Mouse (Mus musculus) hindbrain, embryonic 16.5 days (tissue): ENCODE measurements at regions not wholly inside any gene's neighbourhood (a gene's known extent, or its start where the extent isn't known, plus 50 kb on each side); places are given as distances from the start of the nearest gene placed in this dataset.

Experiments used
- ATAC-seq: fragments of 200-750 bp; cut with Nextera tagmentation; 2 replicates; pipeline ENCODE4 v1.8.0; 2017; ENCODE audit warnings: moderate TSS enrichment, moderate library complexity
- H3K27ac ChIP-seq: fragments of 300-500 bp; sonication (generic); 2 replicates; pipeline ENCODE4 v1.5.1; 2014; ENCODE audit warnings: low read depth, mild to moderate bottlenecking, control low read depth, low read length, moderate library complexity
- H3K27me3 ChIP-seq: fragments of 300-500 bp; sonication (generic); replicated peaks from 2 replicates; pipeline ENCODE4 v1.6.1; 2014; ENCODE audit warnings: low read length; ENCODE audit not compliant: control insufficient read depth, insufficient read depth
- H3K36me3 ChIP-seq: fragments of 300-500 bp; sonication (generic); 2 replicates; pipeline ENCODE4 v1.6.1; 2014; ENCODE audit warnings: mild to moderate bottlenecking, low read length, moderate library complexity, mixed read lengths; ENCODE audit not compliant: control insufficient read depth, insufficient read depth
- H3K4me1 ChIP-seq: fragments of 300-500 bp; sonication (generic); 2 replicates; pipeline ENCODE4 v1.6.1; 2014; ENCODE audit warnings: low read depth, low read length; ENCODE audit not compliant: control insufficient read depth, insufficient read depth
- H3K4me2 ChIP-seq: fragments of 300-500 bp; sonication (generic); 2 replicates; pipeline ENCODE4 v1.6.1; 2014; ENCODE audit warnings: mild to moderate bottlenecking, low read length, control low read depth, moderate library complexity
- H3K4me3 ChIP-seq: fragments of 300-500 bp; sonication (generic); 2 replicates; pipeline ENCODE4 v1.5.1; 2014; ENCODE audit warnings: mild to moderate bottlenecking, low read length, control low read depth, moderate library complexity
- H3K9ac ChIP-seq: fragments of 300-500 bp; sonication (generic); 2 replicates; pipeline ENCODE4 v1.6.1; 2014; ENCODE audit warnings: low read depth, mild to moderate bottlenecking, control low read depth, low read length, moderate library complexity
- H3K9me3 ChIP-seq: fragments of 300-500 bp; sonication (generic); 2 replicates; pipeline ENCODE4 v1.6.1; 2014; ENCODE audit warnings: mild to moderate bottlenecking, low read length, moderate library complexity; ENCODE audit not compliant: control insufficient read depth
- WGBS: fragments of 180-500 bp; shearing (Covaris S2); extraction: QIAGEN DNeasy Blood & Tissue Kit; methylation state at CpG from one replicate; pipeline ENCODE4 v1.1.7; 2014; 5-methylcytosine and 5-hydroxymethylcytosine counted together

DNA sequence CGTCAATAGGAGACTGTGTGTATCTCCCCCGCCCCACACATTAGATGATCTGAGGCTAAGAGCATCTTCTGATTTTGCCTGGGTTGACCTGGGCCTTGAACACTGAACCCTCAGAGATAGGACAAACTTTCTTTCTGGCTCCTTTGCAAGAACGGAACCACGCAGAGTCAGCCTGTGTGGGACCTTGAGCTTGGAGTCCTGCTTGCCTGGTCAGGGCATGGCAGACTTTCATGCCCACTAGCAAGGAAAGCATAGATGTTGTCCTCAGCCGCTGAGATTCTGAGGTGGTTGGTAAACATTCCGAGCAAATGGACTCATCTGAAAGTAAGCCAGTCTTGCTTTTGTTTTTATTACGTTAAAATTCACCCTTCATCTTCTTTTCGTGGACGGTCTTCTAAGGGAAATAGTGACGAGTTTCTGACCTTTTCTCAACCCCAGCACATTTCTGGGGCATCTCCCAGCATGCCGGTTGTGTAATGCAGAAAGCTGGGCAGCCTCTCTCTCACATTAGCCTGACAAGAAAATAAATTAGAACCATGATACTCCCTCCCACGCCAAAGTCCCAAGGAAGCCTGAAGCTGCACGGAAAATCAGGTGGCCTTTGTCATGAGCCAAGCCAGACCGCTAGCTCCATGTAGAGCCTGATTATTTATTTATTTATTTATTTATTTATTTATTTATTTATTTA lies 79.2 kb upstream of the Ppm1b start:
- 77% methylated on average over 14 of the region's 14 CpGs for WGBS

DNA sequence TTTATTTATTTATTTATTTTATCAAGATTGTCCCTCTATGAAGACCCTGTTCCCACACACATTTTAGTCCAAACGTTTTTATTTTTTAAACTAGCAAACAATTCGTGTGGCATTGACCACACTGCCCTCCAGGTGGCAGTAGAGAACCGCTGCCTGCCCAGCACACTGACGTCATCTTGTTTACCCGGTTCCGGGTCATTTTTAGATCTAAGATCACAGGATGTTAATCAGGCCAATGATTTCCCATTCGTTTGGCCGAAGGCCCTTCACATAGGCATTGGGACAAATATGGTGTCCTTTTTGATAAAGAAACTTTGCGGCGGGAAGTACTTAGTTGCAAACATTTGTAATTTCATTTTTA lies 78.7 kb upstream of the Ppm1b start:
- Histone ChIP-seq H3K9ac (no peak overlapping the region), H3K36me3 (no peaks in the 10 kb centered on the region), H3K4me2 (peak overlapping the region; percentile 39), H3K27me3 (no peaks in the 10 kb centered on the region), H3K4me1 (no peaks in the 10 kb centered on the region), H3K4me3 (no peak overlapping the region), H3K9me3 (no peaks in the 10 kb centered on the region), H3K27ac (no peak overlapping the region)
- peak; percentile 72 for ATAC-seq
- WGBS, result 15% methylated on average over 10 of the region's 10 CpGs

More for the DNA sequence above, 79.2 kb upstream of the Ppm1b start:
- Histone ChIP-seq H3K4me3 (no peak overlapping the region), H3K9ac (no peak overlapping the region), H3K9me3 (no peaks in the 10 kb centered on the region), H3K27ac (no peak overlapping the region), H3K4me1 (no peaks in the 10 kb centered on the region), H3K27me3 (no peaks in the 10 kb centered on the region), H3K36me3 (no peaks in the 10 kb centered on the region), H3K4me2 (no peak overlapping the region)
- ATAC-seq, result peak; percentile 72

DNA sequence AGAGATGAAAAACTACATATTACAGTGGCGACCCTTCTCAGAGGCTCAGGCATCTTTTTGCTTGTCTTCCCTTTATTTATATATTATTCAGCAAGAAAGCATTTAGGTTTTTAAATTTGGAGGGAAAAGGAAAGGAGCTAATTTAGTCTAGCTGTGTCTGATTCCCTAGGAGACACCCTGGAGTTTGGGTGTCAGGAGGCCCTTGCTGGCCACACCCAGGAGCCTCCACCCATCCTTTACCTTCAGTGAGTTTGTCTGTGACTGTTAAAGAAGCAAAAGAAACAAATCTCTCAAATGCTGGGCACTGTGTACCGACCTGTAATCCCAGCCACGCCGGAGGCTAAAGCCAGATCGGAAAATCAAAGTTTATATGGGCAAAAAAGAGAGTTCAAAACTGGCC lies 78.2 kb upstream of the Ppm1b start:
- Histone ChIP-seq H3K4me1 (no peaks in the 10 kb centered on the region), H3K27ac (no peak overlapping the region), H3K4me2 (peak overlapping the region; percentile 39), H3K9ac (no peak overlapping the region), H3K4me3 (no peak overlapping the region), H3K9me3 (no peaks in the 10 kb centered on the region), H3K36me3 (no peaks in the 10 kb centered on the region), H3K27me3 (no peaks in the 10 kb centered on the region)
- ATAC-seq, result no peak
- WGBS, result 90% methylated on average over 5 of the region's 5 CpGs

DNA sequence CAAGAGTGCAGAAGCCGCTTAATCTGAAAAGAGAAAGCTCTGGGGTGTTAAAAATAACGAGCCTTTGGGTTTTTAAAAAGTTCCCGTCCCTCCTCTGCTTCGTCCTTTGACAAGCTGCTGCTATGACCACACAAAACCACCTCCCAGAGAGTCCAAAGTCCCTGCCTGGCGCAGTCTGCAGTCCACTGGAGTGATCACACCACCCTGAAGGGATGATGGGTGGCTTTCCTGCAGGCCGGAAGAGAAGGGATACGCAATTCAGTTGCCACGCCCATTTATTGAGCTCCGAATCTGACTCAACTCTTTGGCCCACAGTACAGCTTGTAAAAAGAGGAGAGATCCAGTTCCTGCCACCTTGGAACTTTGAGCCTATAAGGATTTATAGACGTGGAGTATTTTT lies 77.4 kb upstream of the Ppm1b start:
- no peak overlapping the region for H3K4me2 ChIP-seq
- no peak overlapping the region for H3K27ac ChIP-seq
- H3K27me3 ChIP-seq, result no peaks in the 10 kb centered on the region
- no peak overlapping the region for H3K9ac ChIP-seq
- H3K9me3 ChIP-seq, result no peaks in the 10 kb centered on the region
- no peak overlapping the region for H3K4me3 ChIP-seq
- WGBS, result 85% methylated on average over 10 of the region's 10 CpGs
- no peak for ATAC-seq
- H3K36me3 ChIP-seq, result no peaks in the 10 kb centered on the region
- H3K4me1 ChIP-seq, result no peaks in the 10 kb centered on the region

DNA sequence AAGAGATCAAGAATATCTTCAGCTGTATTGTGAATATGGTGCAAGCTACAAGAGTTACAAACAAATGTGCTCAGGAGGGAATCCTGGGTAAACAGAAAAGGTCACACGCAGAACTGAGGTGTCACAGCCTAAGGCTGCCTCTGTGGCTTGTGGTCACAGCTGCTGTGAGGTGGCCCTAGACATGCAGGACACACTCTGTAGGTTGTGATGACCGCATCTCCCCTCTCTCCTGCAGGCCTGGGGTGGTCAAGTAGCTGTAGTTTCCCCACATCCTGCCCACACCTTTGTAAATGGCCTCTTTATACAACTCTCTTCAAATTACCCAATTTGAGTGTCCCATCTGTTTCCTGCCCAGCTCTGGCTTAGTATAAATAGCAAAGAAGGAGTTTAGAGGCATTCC lies 75.6 kb upstream of the Ppm1b start:
- no peaks in the 10 kb centered on the region for H3K36me3 ChIP-seq
- no peak overlapping the region for H3K4me3 ChIP-seq
- H3K9ac ChIP-seq, result no peak overlapping the region
- H3K27ac ChIP-seq, result no peak overlapping the region
- no peak overlapping the region for H3K4me2 ChIP-seq
- ATAC-seq, result no peak
- H3K27me3 ChIP-seq, result no peaks in the 10 kb centered on the region
- 89% methylated on average over 2 of the region's 2 CpGs for WGBS
- H3K4me1 ChIP-seq, result no peaks in the 10 kb centered on the region
- H3K9me3 ChIP-seq, result no peaks in the 10 kb centered on the region

GRCm38 (mm10) chr17:84888525-84888924 lies 68.0 kb upstream of the Ppm1b start:
- Histone ChIP-seq H3K4me2 (no peak overlapping the region), H3K4me1 (no peaks in the 10 kb centered on the region), H3K27me3 (no peaks in the 10 kb centered on the region), H3K27ac (no peak overlapping the region), H3K4me3 (no peak overlapping the region), H3K9me3 (no peaks in the 10 kb centered on the region), H3K9ac (no peak overlapping the region), H3K36me3 (no peaks in the 10 kb centered on the region)
- WGBS, result 89% methylated on average over 5 of the region's 5 CpGs
- no peak for ATAC-seq

DNA sequence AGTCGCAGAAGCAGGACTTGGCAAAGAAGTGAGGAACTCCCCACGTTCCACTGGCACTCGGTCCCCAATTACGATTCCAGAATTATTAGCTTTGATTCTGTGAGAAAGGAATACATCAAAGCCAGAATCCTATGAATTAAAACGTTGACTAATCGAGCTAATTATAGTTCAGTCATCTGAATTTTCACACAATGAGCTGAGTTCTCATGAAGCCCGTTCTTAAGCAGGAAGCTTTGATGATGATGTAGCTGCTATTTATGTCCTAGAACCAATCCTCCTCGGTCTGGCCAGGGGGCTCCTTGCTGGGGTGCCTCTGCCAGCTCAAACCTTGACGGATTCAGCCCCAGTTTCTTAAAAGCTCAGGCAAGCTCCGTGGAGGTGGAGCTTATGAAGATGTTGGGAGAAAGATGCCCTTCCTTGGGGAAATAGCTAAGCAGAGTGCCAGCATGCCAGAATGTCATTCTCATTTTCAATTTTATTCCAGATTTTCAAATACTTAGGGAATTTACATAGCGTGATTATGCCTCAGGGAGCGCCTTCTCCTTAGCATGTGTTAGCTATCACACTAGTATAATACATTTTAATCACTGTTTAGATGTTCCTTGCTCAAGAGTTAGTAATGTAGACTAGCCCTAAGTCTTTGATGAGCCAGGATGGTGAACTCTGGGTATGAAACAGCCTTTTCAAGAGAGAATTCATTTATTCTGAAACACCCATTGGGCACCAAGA lies 65.5 kb upstream of the Ppm1b start:
- no peak overlapping the region for H3K4me3 ChIP-seq

DNA sequence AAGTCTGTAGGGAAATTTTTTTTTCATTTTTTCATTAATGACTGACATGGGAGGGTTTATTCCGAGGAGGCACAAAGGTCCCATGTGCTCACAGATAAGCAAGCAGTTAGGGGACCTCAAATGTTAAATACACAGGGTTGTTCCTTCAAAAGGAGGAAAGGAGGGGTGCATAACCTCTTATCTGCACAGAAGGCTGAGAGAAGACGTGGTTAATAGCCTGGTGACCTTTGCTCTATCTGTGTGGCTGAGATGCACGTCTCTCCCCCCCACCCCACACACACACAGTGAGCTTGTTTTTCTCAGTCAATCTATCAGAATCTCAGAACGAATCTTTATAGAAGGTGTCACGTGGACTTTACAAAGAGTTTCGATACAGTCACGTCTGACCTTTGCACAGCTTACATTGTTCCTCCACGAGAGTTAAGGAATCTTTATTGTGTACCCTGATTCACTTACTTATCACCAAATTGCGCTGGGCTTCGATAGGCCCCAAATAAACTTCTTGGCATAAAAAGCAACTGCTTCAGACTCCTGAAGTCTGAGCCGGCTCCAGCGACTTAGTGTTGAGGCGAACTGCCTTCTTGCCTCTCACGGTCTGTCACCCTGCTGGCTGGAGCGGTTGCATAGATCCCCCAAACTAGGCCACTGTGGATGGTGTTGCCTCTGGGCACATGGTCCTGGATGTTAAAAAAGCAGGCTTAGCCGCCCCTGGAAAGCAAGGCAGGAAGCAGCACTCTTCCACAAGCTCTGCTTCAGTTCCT lies 63.1 kb upstream of the Ppm1b start:
- WGBS, result 72% methylated on average over 16 of the region's 16 CpGs
- ATAC-seq, result no peak

More for the DNA sequence above, 65.5 kb upstream of the Ppm1b start:
- H3K27me3 ChIP-seq, result no peaks in the 10 kb centered on the region
- no peak overlapping the region for H3K27ac ChIP-seq
- H3K36me3 ChIP-seq, result no peaks in the 10 kb centered on the region
- no peak overlapping the region for H3K4me2 ChIP-seq
- no peaks in the 10 kb centered on the region for H3K4me1 ChIP-seq
- no peak overlapping the region for H3K9ac ChIP-seq
- H3K9me3 ChIP-seq, result no peaks in the 10 kb centered on the region
- no peak for ATAC-seq
- 72% methylated on average over 12 of the region's 12 CpGs for WGBS

GRCm38 (mm10) chr17:84895526-84895925 lies 61.0 kb upstream of the Ppm1b start:
- no peak overlapping the region for H3K4me2 ChIP-seq
- no peaks in the 10 kb centered on the region for H3K4me1 ChIP-seq
- no peak overlapping the region for H3K27ac ChIP-seq
- H3K9ac ChIP-seq, result no peak overlapping the region
- H3K36me3 ChIP-seq, result no peaks in the 10 kb centered on the region
- ATAC-seq, result no peak
- no peak overlapping the region for H3K4me3 ChIP-seq
- WGBS, result 82% methylated on average over 3 of the region's 3 CpGs
- H3K27me3 ChIP-seq, result no peaks in the 10 kb centered on the region
- H3K9me3 ChIP-seq, result no peaks in the 10 kb centered on the region

More for the DNA sequence above, 63.1 kb upstream of the Ppm1b start:
- no peak overlapping the region for H3K27ac ChIP-seq
- H3K9ac ChIP-seq, result no peak overlapping the region
- H3K36me3 ChIP-seq, result no peaks in the 10 kb centered on the region
- H3K4me2 ChIP-seq, result no peak overlapping the region
- H3K4me3 ChIP-seq, result no peak overlapping the region
- H3K9me3 ChIP-seq, result no peaks in the 10 kb centered on the region
- no peaks in the 10 kb centered on the region for H3K27me3 ChIP-seq
- no peaks in the 10 kb centered on the region for H3K4me1 ChIP-seq
